Mouse (Mus musculus) MEL (cell line): ENCODE results near the gene Prepl. TPM values are rescaled to one million over a fixed set of nuclear protein-coding genes. Genes with fewer than 3 reads are reported as not detected.

Experiments
- DNase-seq: peaks from one replicate; pipeline ENCODE4 v3.0.0; 2011; ENCODE audit warnings: low read depth, low spot score
- H3K27ac ChIP-seq: 2 replicates; pipeline ENCODE4 v1.5.1; 2012; ENCODE audit warnings: low read depth, mild to moderate bottlenecking, control low read depth, low read length, moderate library complexity; ENCODE audit not compliant: control insufficient read depth
- H3K27me3 ChIP-seq, 2 experiments: fragments of 150-350 bp in 1 of 2; sonication (generic) in 1 of 2; 2 replicates each; pipeline ENCODE4 v1.6.1; 2012; ENCODE audit warnings: low read length in 2 of 2, mild to moderate bottlenecking in 2 of 2, improper control_type of control experiment in 1 of 2, moderate library complexity in 1 of 2; ENCODE audit not compliant: insufficient read depth in 2 of 2, control insufficient read depth in 1 of 2
- H3K36me3 ChIP-seq, 2 experiments: 2 replicates each; pipeline ENCODE4 v1.6.1; 2012 to 2014; ENCODE audit warnings: low read length in 2 of 2, improper control_type of control experiment in 1 of 2, inconsistent platforms in 1 of 2, mild to moderate bottlenecking in 1 of 2; ENCODE audit not compliant: insufficient read depth in 2 of 2, control insufficient read depth in 1 of 2
- H3K4me1 ChIP-seq, 2 experiments: fragments of 150-350 bp in 1 of 2; sonication (generic) in 1 of 2; 2 replicates each; pipeline ENCODE4 v1.6.1; 2012; ENCODE audit warnings: low read length in 2 of 2, improper control_type of control experiment in 1 of 2, mild to moderate bottlenecking in 1 of 2; ENCODE audit not compliant: insufficient read depth in 2 of 2, control insufficient read depth in 1 of 2
- H3K4me3 ChIP-seq, 2 experiments: fragments of 150-350 bp in 1 of 2; sonication (generic) in 1 of 2; 2 replicates each; pipeline ENCODE4 v1.5.1; 2012; ENCODE audit warnings: low read depth in 2 of 2, low read length in 2 of 2, mild to moderate bottlenecking in 2 of 2, moderate library complexity in 2 of 2, control low read depth in 1 of 2, improper control_type of control experiment in 1 of 2; ENCODE audit not compliant: control insufficient read depth in 1 of 2, insufficient read depth in 1 of 2
- H3K79me2 ChIP-seq: 2 replicates; pipeline ENCODE4 v1.6.1; 2012; ENCODE audit warnings: mild to moderate bottlenecking, low read length, moderate library complexity; ENCODE audit not compliant: control insufficient read depth, poor library complexity, insufficient read depth
- H3K9ac ChIP-seq: 2 replicates; pipeline ENCODE4 v1.6.1; 2012; ENCODE audit warnings: low read depth, mild to moderate bottlenecking, control low read depth, low read length, moderate library complexity; ENCODE audit not compliant: control insufficient read depth, poor library complexity, severe bottlenecking
- H3K9me3 ChIP-seq: fragments of 150-350 bp; sonication (generic); replicated peaks from 2 replicates; pipeline ENCODE4 v1.6.1; 2012; ENCODE audit warnings: mild to moderate bottlenecking, low read length, improper control_type of control experiment, moderate library complexity; ENCODE audit not compliant: insufficient read depth
- CHD1 ChIP-seq: IDR thresholded peaks from 2 replicates; pipeline ENCODE4 v1.6.1; 2012; ENCODE audit warnings: low read depth, mild to moderate bottlenecking, inconsistent platforms, low read length, improper control_type of control experiment
- ETS1 ChIP-seq: IDR thresholded peaks from 2 replicates; pipeline ENCODE4 v1.6.1; 2012; ENCODE audit warnings: low read depth, mild to moderate bottlenecking, inconsistent platforms, low read length, improper control_type of control experiment, moderate library complexity
- GABPA ChIP-seq: IDR thresholded peaks from 2 replicates; pipeline ENCODE4 v1.6.1; 2012; ENCODE audit warnings: low read depth, mild to moderate bottlenecking, inconsistent platforms, low read length, improper control_type of control experiment, moderate library complexity
- HCFC1 ChIP-seq: IDR thresholded peaks from 2 replicates; pipeline ENCODE4 v1.6.1; 2012; ENCODE audit warnings: low read depth, mild to moderate bottlenecking, inconsistent platforms, low read length, improper control_type of control experiment, moderate library complexity
- JUND ChIP-seq: IDR thresholded peaks from 2 replicates; pipeline ENCODE4 v1.6.1; 2011; ENCODE audit warnings: low read depth, mild to moderate bottlenecking, improper control_type of control experiment, low read length
- MAZ ChIP-seq: IDR thresholded peaks from 2 replicates; pipeline ENCODE4 v1.6.1; 2012; ENCODE audit warnings: low read depth, mild to moderate bottlenecking, inconsistent platforms, low read length, improper control_type of control experiment
- MYC ChIP-seq: IDR thresholded peaks from 2 replicates; pipeline ENCODE4 v1.6.1; 2011; ENCODE audit warnings: low read depth, mild to moderate bottlenecking, low read length, improper control_type of control experiment, moderate library complexity
- NRF1 ChIP-seq: IDR thresholded peaks from 2 replicates; pipeline ENCODE4 v1.6.1; 2014; ENCODE audit warnings: low read depth, mild to moderate bottlenecking, inconsistent platforms, low read length, improper control_type of control experiment, moderate library complexity; ENCODE audit not compliant: poor library complexity, insufficient read depth, severe bottlenecking
- RAD21 ChIP-seq: IDR thresholded peaks from 2 replicates; pipeline ENCODE4 v1.6.1; 2011; ENCODE audit warnings: mild to moderate bottlenecking, low read depth, low read length, improper control_type of control experiment
- SMC3 ChIP-seq: IDR thresholded peaks from 2 replicates; pipeline ENCODE4 v1.6.1; 2011; ENCODE audit warnings: low read depth, low read length, improper control_type of control experiment
- USF1 ChIP-seq: IDR thresholded peaks from 2 replicates; pipeline ENCODE4 v1.6.1; 2014; ENCODE audit warnings: low read depth, mild to moderate bottlenecking, inconsistent platforms, low read length, improper control_type of control experiment, moderate library complexity
- polyA plus RNA-seq, 2 experiments: library from polyadenylated mRNA; stranded (reverse) in 1 of 2; unstranded in 1 of 2; fragments of >175 nt in 1 of 2; fragments of >200 nt in 1 of 2; gene quantifications; 2 replicates each; pipeline versions ENCODE4 v1.2.1 to v1.2.4; 2012; ENCODE audit warnings: low replicate concordance in 2 of 2, low read depth in 1 of 2; ENCODE audit not compliant: insufficient read length in 2 of 2, insufficient read depth in 1 of 2, missing spikeins in 1 of 2
- total RNA-seq: library from RNA; depleted of rRNA; stranded (reverse); fragments of 300-350 nt; gene quantifications from 2 replicates; pipeline ENCODE4 v1.2.3, GENCODE M21; 2012

Gene Prepl
- total and polyA plus RNA-seq, 3 experiments, result 12.2 to 23.2 TPM; not detected in 1

- H3K27me3 ChIP-seq, result no peaks in the 10 kb centered on the region
- no peaks in the 10 kb centered on the region for H3K36me3 ChIP-seq
- DNase-seq, result no peak
- H3K79me2 ChIP-seq, result no peaks in the 10 kb centered on the region
- no peaks in the 10 kb centered on the region for H3K4me1 ChIP-seq
- H3K4me3 ChIP-seq, result no peak overlapping the region
- TF ChIP-seq ETS1 (no peak), HCFC1 (no peak), SMC3 (no peak), MYC (no peak)
- H3K9me3 ChIP-seq, result no peaks in the 10 kb centered on the region
- H3K27ac ChIP-seq, result no peak overlapping the region
- H3K9ac ChIP-seq, result no peak overlapping the region
These were observed 46.6 kb downstream of the Prepl start for GRCm38 (mm10) chr17:85043404-85043816.

- Histone ChIP-seq H3K27ac (no peak overlapping the region), H3K4me1 (no peaks in the 10 kb centered on the region), H3K36me3 (no peaks in the 10 kb centered on the region), H3K27me3 (no peaks in the 10 kb centered on the region), H3K9me3 (no peaks in the 10 kb centered on the region), H3K79me2 (no peaks in the 10 kb centered on the region), H3K4me3 (no peak overlapping the region), H3K9ac (no peak overlapping the region)
- TF ChIP-seq MAZ (no peak), MYC (no peak), NRF1 (no peak), GABPA (no peak), USF1 (peak; percentile 20; the same call in 1 of the 2 replicates)
- DNase-seq, result no peak
These were observed 47.6 kb downstream of the Prepl start for GRCm38 (mm10) chr17:85042419-85042818.

GRCm38 (mm10) chr17:85040913-85041312, 49.1 kb downstream of the Prepl start:
- TF ChIP-seq ETS1 (no peak), CHD1 (no peak), RAD21 (no peak), JUND (no peak)

More at GRCm38 (mm10) chr17:85040913-85041312, 49.1 kb downstream of the Prepl start:
- Histone ChIP-seq H3K4me1 (no peaks in the 10 kb centered on the region), H3K9me3 (no peaks in the 10 kb centered on the region), H3K79me2 (no peaks in the 10 kb centered on the region), H3K9ac (no peak overlapping the region), H3K27ac (no peak overlapping the region), H3K4me3 (no peak overlapping the region), H3K27me3 (no peaks in the 10 kb centered on the region), H3K36me3 (no peaks in the 10 kb centered on the region)
- DNase-seq, result no peak
